Mouse (Mus musculus) T-cell, adult 2 months (primary cell): ENCODE measurements around the gene Ddx49.

Experiments used
- DNase-seq: peaks from one replicate; pipeline ENCODE4 v3.0.0; 2022; ENCODE audit warnings: low spot score

Gene Ddx49

DNA sequence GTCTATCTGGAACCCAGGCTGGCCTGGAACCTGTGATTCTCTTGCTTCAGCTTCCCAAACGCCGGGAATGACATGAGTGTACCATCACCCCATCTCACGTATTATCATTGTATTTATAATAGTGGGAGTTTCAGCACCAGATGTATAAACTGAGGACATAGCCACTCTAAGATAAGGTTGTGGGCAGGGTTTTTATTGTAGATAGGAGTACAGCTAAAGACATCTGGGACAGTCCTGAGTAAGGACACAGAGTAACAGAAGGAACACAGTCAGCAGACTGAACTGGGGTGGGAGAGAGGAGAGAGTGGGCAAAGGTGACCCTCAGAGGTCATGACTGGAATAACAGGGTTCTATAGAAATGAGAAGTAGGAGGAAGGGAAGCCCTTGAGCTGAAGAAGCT is 34.6 kb downstream of the Ddx49 start:
- no peak for DNase-seq

DNA sequence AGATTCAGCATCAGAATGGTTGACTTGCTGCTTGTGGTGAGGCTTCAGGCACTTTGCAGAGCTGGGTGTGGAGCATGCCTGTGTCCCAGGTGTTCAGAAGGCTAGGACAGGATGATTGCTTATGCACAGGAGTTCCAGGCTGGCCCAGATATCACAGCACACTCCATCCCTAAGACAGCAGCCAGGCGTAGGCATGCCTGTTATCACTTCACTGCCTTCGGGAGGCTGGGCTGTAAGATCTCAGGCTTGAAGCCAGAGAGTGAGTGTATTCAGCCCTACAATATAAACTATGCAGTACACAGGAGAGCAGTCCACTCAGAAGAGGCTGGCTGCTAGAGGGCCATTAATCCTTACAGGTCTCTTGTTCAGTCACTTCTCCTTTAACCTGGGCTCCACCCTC is 43.2 kb downstream of the Ddx49 start:
- no peak for DNase-seq

DNA sequence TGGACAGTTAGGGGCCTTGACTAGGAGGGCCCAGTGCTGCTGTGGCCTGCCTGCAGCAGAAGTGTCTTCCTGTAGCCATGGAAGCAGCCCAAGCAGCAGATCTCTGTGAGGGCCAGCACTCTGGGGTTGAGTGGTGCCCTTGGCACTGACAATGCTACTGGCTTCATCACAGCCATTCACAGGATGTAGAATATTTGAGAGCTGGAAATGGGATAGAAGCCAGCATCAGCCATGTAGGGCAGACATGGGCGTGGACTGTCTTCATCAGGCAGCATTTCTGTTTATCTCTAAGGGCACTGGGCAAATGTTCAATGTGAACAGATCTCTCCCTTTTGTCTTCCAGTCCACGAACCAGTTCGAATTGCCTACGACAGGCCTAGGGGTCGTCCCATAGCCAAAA is 43.7 kb downstream of the Ddx49 start:
- DNase-seq, result no peak

DNA sequence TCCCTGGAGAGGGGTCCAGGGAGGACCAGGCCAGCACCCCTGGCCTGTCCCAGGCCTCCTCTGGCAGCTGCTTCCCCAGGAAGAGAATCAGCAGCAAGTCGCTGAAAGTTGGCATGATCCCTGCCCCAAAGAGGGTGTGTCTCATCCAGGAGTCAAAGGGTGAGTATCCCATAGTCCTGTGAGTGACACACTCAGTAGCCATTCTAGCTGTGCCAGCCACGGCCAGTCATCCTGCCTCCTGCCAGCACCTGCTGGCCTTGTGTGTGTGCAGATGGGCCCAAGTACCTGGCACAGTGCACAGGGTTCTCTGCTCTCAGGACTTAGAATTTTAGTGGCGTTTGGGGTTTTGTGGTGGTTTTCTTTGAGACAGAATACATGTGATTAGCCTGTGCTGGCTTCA is 44.8 kb downstream of the Ddx49 start:
- DNase-seq, result no peak

DNA sequence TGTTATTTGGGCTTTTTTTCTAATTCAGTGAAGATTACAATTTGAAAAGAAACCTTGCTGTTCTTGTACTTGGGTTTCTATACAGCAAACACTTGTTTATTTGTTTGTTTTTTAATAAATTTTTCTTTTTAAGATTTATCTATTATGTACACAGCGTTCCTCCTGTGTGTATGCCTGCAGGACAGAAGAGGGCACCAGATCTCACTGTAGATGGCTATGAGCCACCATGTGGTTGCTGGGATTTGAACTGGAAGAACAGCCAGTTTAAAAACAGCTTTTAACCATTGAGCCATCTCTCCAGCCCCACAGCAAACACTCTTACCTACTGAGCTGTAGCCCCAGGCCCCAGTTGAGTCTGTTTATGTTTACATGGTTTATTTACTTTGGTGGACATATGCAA is 47.7 kb downstream of the Ddx49 start:
- no peak for DNase-seq

DNA sequence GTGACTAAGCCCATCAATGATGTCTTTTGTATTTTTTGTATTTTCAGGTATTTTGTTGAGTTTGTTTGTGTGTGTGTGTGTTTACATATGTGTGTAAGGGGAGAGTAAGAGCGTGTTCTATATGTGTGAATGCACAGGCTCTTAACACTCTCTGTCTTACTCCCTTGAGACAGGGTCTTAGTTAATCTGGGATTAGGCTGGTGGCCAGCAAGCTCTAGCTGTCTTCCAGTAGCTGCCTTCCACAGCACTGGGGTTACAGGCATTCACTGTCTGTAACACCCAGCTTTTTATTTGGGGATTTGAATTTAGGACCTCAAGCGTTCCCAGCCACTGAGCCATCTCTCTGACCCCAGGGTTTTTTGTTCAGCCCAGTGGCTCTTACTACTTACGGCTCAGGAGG is 54.4 kb downstream of the Ddx49 start:
- DNase-seq, result no peak

DNA sequence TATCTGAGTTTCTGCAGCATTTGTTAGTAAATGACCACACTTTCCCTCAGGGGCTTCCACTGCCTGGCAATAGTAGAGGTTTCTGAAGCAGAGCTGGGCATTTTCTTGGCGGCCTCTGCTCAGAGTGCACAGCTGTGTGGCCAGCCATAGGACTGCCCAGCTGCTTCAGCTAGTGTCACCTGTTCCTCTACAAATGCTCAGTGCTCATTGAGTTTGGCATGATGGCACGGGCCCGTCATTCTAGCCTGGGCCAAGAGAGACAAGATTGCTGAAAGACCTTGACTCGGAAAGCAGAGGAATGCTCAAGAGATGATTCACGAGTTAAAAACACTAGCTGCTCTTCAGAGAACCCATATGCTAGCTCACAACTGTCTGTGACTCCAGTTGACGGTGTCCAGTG is 55.7 kb downstream of the Ddx49 start:
- no peak for DNase-seq
